Mouse (Mus musculus) cerebellum, postnatal 14 days (tissue): ENCODE results near the gene Zfp14.

Experiments used
- DNase-seq, 2 experiments: peaks; one replicate each; pipeline ENCODE4 v3.0.0; 2021; ENCODE audit warnings: mixed read lengths in 2 of 2

Zfp14 gene

GRCm38 (mm10) chr7:30027331-30027730 lies 23.8 kb downstream of the Zfp14 start:
- DNase-seq, result no peak

GRCm38 (mm10) chr7:30025358-30025757 lies 25.8 kb downstream of the Zfp14 start:
- DNase-seq, result no peak

GRCm38 (mm10) chr7:30023800-30024199 lies 27.4 kb downstream of the Zfp14 start:
- no peak for DNase-seq

GRCm38 (mm10) chr7:30023324-30023723 lies 27.9 kb downstream of the Zfp14 start:
- no peak for DNase-seq

- DNase-seq, result no peak
Observed at GRCm38 (mm10) chr7:30019543-30019942, 31.6 kb downstream of the Zfp14 start.

- no peak for DNase-seq
Observed at GRCm38 (mm10) chr7:30017226-30017625, 34.0 kb downstream of the Zfp14 start.

- DNase-seq, result peak; percentile 71 to 77
Observed at GRCm38 (mm10) chr7:30012956-30013363, 38.2 kb downstream of the Zfp14 start.

- DNase-seq, result no peak
Observed at GRCm38 (mm10) chr7:30010551-30011195, 40.5 kb downstream of the Zfp14 start.

- DNase-seq, result peak; percentile 55 to 63
Observed at GRCm38 (mm10) chr7:30009321-30010085, 41.7 kb downstream of the Zfp14 start.

GRCm38 (mm10) chr7:30008020-30008690 lies 43.0 kb downstream of the Zfp14 start:
- no peak for DNase-seq

- DNase-seq, result no peak
Observed at GRCm38 (mm10) chr7:30007601-30008000, 43.6 kb downstream of the Zfp14 start.

GRCm38 (mm10) chr7:30000601-30001000 lies 50.6 kb downstream of the Zfp14 start:
- no peak for DNase-seq

- no peak for DNase-seq
Observed at GRCm38 (mm10) chr7:29995134-29995533, 56.0 kb downstream of the Zfp14 start.

GRCm38 (mm10) chr7:29993340-29993739 lies 57.8 kb downstream of the Zfp14 start:
- DNase-seq, result no peak

GRCm38 (mm10) chr7:29992698-29993097 lies 58.5 kb downstream of the Zfp14 start:
- DNase-seq, result no peak

- DNase-seq, result no peak
Observed at GRCm38 (mm10) chr7:29989031-29989430, 62.1 kb downstream of the Zfp14 start.

- no peak for DNase-seq
Observed at GRCm38 (mm10) chr7:29987551-29987950, 63.6 kb downstream of the Zfp14 start.
